Mouse (Mus musculus) olfactory bulb, adult 2 months (tissue): Measurements from ENCODE around the gene Fgfr2. TPM values are rescaled to one million over a fixed set of nuclear protein-coding genes. Genes with fewer than 3 reads are reported as not detected.

Source experiments
- H3K27ac ChIP-seq: fragments of 200-500 bp; 2 replicates; pipeline ENCODE4 v1.5.1; 2012; ENCODE audit warnings: low read depth, low read length; ENCODE audit not compliant: insufficient read depth
- H3K4me1 ChIP-seq: fragments of 200-500 bp; 2 replicates; pipeline ENCODE4 v1.6.1; 2012; ENCODE audit warnings: low read length; ENCODE audit not compliant: control insufficient read depth, insufficient read depth
- H3K4me3 ChIP-seq: fragments of 200-500 bp; 2 replicates; pipeline ENCODE4 v1.5.1; 2012; ENCODE audit warnings: mild to moderate bottlenecking, low read depth, low read length, moderate library complexity; ENCODE audit not compliant: insufficient read depth
- CTCF ChIP-seq: fragments of 200-500 bp; IDR thresholded peaks from 2 replicates; pipeline ENCODE4 v1.5.1; 2012; ENCODE audit warnings: low read depth, mild to moderate bottlenecking, low read length, moderate library complexity; ENCODE audit not compliant: insufficient read depth
- POLR2A ChIP-seq: fragments of 200-500 bp; IDR thresholded peaks from 2 replicates; pipeline ENCODE4 v1.6.1; 2012; ENCODE audit warnings: mild to moderate bottlenecking, low read depth, low read length, moderate library complexity; ENCODE audit not compliant: insufficient read depth
- WGBS: fragments of 180-500 bp; shearing (Covaris S2); methylation state at CpG from one replicate; pipeline ENCODE4 v1.1.7; 2018; 5-methylcytosine and 5-hydroxymethylcytosine counted together
- polyA plus RNA-seq: library from polyadenylated mRNA; stranded (reverse); fragments of >200 nt; gene quantifications from 2 replicates; pipeline ENCODE4 v1.2.4, GENCODE M21; 2012; ENCODE audit warnings: low replicate concordance; ENCODE audit not compliant: missing spikeins, insufficient read depth, insufficient read length

Gene Fgfr2
- polyA plus RNA-seq, 1 experiment = not detected

DNA sequence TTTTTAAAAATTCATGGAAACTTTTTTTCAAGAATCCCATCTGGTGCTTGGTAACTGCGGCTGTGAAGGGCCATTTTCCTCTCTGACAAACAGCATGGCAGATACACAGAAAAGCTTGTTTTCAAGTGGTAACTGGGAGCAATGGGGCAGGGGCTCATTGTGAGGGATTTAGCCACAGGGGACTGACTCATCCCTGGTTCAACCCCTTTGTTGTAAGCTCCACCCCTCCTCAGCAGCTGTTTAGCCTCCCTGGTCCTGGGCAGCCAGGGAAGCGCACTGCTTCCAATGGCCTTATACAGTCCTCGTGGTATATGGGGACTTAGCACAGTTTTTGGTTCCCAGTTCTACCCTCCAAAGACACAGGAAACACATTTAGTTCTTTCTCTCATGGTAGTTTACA is 1426.3 kb downstream of the Fgfr2 start:
- no peak for TF ChIP-seq CTCF
- Histone ChIP-seq H3K4me1 (no peaks in the 10 kb centered on the region), H3K27ac (no peak overlapping the region), H3K4me3 (no peak overlapping the region)
- 49% methylated on average over 3 of the region's 3 CpGs for WGBS

- no peaks in the 10 kb centered on the region for H3K4me1 ChIP-seq
- TF ChIP-seq POLR2A (no peak), CTCF (no peak)
- no peak overlapping the region for H3K27ac ChIP-seq
- no peak overlapping the region for H3K4me3 ChIP-seq
- 85% methylated on average over 1 of the region's 1 CpGs for WGBS
Observed at GRCm38 (mm10) chr7:131687324-131687723, 1435.8 kb downstream of the Fgfr2 start.

- TF ChIP-seq POLR2A (no peak), CTCF (no peak)
- Histone ChIP-seq H3K4me3 (no peak overlapping the region), H3K27ac (no peak overlapping the region), H3K4me1 (no peaks in the 10 kb centered on the region)
- 89% methylated on average over 2 of the region's 2 CpGs for WGBS
Observed at GRCm38 (mm10) chr7:131677126-131677525, 1446.0 kb downstream of the Fgfr2 start.

- TF ChIP-seq CTCF = no peak
- TF ChIP-seq POLR2A = no peak
- Histone ChIP-seq H3K27ac (no peak overlapping the region), H3K4me3 (no peak overlapping the region), H3K4me1 (no peaks in the 10 kb centered on the region)
- 57% methylated on average over 6 of the region's 6 CpGs for WGBS
Observed at GRCm38 (mm10) chr7:131670586-131670985, 1452.6 kb downstream of the Fgfr2 start.

DNA sequence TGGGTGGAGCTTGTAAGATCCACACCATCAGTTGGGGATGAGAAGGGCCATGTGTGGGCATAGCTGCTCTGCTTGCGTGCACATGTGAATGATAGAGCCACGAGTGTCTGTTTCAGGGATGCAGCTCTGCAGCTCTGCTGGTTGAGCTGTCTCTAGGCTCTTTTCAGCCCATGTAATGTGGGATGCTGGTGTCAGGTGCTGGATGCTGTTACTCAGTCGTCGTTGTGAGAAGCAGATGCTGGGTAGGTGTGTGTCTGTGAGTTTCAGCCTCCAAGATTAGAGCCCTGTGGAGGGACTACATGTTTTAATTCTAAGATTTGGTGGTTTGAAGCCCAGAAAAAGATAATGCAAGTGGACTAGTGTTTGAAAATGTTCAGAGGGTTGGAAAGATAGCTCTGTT is 1453.8 kb downstream of the Fgfr2 start:
- H3K27ac ChIP-seq = no peak overlapping the region
- 83% methylated on average over 4 of the region's 4 CpGs for WGBS
- no peak overlapping the region for H3K4me3 ChIP-seq
- no peaks in the 10 kb centered on the region for H3K4me1 ChIP-seq
- TF ChIP-seq POLR2A (no peak), CTCF (no peak)

DNA sequence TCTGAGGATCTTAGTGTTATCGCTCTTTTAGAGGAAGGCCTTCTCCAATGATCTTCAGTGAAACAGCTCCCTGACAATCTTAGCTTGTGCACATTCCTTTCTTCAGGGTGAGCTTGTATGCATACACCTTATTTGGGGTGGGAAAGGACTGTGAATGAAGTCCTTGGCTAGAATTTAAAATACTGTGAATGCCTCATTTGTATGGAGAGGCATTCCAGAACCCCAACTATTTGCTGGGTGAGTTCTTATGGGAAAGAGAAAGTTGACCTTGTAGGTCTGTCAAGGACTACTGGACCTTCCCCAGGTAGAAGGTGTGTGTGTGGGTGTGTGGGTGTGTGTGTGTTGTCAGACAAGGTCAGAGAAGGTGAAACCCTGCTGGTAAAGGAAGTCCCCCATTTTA is 1462.4 kb downstream of the Fgfr2 start:
- Histone ChIP-seq H3K4me1 (no peaks in the 10 kb centered on the region), H3K27ac (no peak overlapping the region), H3K4me3 (no peak overlapping the region)
- TF ChIP-seq POLR2A = no peak
- TF ChIP-seq CTCF = no peak
- 97% methylated on average over 1 of the region's 1 CpGs for WGBS

DNA sequence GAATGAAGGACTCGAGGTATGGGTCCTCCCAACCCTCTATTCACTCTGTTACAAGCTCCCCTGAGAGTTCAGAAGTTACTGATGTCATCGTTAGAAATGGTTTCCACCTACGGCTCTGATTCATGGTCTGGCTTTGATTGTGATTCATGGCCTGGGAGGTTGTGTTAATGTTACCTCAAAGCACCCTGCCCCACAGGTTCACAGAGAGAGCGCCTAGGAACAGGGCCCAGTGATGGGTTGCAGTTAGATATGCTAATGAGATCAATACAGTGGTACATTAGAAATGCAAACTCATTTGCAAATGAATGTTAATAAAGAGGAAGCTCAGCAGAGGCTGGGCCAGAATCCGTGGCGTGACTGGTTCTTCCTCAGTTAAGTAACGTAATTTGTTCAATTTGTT is 1467.1 kb downstream of the Fgfr2 start:
- TF ChIP-seq POLR2A (no peak), CTCF (no peak)
- Histone ChIP-seq H3K27ac (no peak overlapping the region), H3K4me1 (no peaks in the 10 kb centered on the region), H3K4me3 (no peak overlapping the region)
- whole genome bisulfite sequencing = 60% methylated on average over 7 of the region's 7 CpGs

DNA sequence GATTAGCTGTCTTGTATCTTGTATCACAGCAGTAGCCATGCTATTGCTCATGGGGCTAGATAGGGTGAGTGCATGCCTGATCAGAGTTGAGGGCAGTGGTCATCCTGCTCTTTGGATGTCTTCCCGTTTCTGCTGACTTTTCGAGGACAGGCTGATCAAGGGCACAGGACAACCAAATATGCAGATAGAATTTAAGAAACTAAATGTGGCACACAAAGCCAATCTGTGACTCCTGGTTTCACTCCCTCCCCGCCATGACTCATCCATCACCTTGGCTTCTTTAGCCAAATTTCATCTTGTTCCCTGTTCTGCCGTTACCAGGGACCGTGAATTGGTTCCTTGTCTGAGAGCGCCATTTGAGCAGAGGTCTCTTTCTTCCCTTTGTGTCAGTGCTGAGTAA is 1469.7 kb downstream of the Fgfr2 start:
- TF ChIP-seq CTCF (no peak), POLR2A (no peak)
- Histone ChIP-seq H3K4me3 (no peak overlapping the region), H3K27ac (no peak overlapping the region), H3K4me1 (no peaks in the 10 kb centered on the region)
- WGBS = 87% methylated on average over 6 of the region's 6 CpGs

DNA sequence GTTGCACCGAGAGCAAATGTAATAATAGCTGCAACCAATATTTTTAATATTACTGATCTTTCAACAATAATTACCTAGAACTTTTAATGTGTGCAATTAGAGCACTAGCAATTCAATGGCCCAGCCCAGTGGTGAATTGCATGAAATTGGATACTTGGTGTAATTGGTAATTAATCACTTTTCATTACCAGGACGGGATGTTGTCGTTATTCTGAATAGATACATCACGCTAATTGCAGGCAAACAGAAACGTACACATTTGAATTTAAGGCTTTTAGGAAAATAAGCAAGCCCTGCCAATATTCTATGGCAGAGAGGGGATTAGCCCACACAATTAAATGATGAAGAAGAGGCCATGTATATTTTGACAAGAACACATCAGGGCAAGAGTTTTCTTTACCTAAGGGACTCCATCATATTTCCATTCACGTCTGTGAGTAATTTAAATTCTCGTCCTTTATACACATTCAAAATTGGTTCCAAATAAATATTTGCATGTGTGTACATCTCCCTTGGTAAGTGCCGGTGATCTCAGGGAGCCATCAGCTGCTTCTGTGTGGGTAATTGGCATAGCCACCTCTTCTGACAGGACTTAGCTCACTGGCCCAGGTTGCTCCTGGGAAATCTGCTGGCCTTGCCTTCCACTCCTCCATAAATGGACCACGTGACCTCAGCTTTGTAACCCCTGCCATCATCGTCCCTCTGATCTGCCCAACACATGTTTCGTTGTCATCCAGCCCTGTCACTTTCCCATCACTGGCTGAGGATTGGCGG is 1471.0 kb downstream of the Fgfr2 start:
- H3K4me1 ChIP-seq = no peaks in the 10 kb centered on the region
- no peak for TF ChIP-seq CTCF
- TF ChIP-seq POLR2A = no peak
- H3K27ac ChIP-seq = no peak overlapping the region
- 44% methylated on average over 12 of the region's 12 CpGs for WGBS
- H3K4me3 ChIP-seq = no peak overlapping the region

DNA sequence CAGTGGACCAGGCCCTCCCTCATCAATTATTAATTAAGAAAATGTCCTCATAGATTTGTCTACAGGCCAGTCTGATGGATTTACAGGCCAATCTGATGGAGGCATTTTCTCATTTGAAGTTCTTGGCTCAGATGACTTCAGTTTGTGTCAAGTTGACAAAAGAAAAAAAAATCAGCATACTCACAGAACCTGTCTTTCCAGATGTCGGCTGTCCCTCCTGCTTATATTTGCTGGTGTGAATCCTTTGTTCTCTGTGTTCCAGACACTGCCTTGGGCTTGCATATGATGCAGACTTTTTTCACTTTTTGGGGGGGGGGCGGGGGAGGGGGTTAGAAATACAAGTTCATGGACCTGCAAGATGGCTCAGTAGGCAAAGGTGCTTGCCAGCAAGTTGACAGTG is 1472.9 kb downstream of the Fgfr2 start:
- H3K4me1 ChIP-seq = no peaks in the 10 kb centered on the region
- TF ChIP-seq POLR2A (no peak), CTCF (no peak)
- 48% methylated on average over 2 of the region's 2 CpGs for WGBS
- H3K27ac ChIP-seq = no peak overlapping the region
- no peak overlapping the region for H3K4me3 ChIP-seq

GRCm38 (mm10) chr7:131648276-131648675 is 1474.9 kb downstream of the Fgfr2 start:
- Histone ChIP-seq H3K4me1 (no peaks in the 10 kb centered on the region), H3K4me3 (no peak overlapping the region), H3K27ac (no peak overlapping the region)
- TF ChIP-seq POLR2A (no peak), CTCF (no peak)
- WGBS = 31% methylated on average over 7 of the region's 7 CpGs
